Mouse (Mus musculus): ENCODE data around the gene Vamp2. TPM values are rescaled to one million over a fixed set of nuclear protein-coding genes. Genes with fewer than 3 reads are reported as not detected.

The Vamp2 gene
- total and polyA plus RNA-seq, 3 experiments, result 63.4 to 83.0 (median 70.8) TPM

DNA sequence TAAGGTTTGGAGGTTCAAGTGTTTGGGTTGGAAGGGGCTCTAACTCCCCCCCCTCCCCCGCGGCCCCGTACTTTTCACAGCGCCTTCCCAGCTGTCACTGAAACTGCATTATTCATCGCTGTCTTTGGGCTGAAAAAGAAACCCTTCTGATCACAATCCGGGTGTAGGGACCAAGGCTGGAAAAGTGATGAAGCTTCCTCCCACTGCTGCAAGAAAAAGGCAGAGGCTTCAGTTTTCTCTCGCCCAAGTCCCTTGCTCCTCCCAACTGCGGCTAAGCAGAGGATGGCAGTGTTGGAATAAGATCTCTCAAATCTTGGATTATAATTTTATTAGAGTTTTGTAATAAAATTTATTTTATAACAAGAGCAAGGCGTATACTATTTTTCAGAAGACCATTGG is 15.6 kb upstream of the Vamp2 start:
- Histone ChIP-seq H3K79me2 (replicated peaks; ENCODE audit: control insufficient read depth, insufficient read depth, low read length) (no peaks in the 10 kb centered on the region), H3K9ac (ENCODE audit: low read depth, low read length) (peak overlapping the region; percentile 73), H3K36me3 (ENCODE audit: control insufficient read depth, insufficient read depth, low read length) (no peaks in the 10 kb centered on the region), H3K4me3 (peak overlapping the region; percentile 44; the same call in 1 of the 2 replicates), H3K27me3 (ENCODE audit: control insufficient read depth, insufficient read depth, low read length) (no peaks in the 10 kb centered on the region), H3K27ac (peak overlapping the region; percentile 95), H3K4me1 (ENCODE audit: control insufficient read depth, insufficient read depth, low read length) (peaks cover 6% of the 10 kb centered on the region)
- TF ChIP-seq POLR2A (IDR thresholded peaks at IDR 0.05; ENCODE audit: insufficient read depth, low read depth, low read length) (no peak), EP300 (IDR thresholded peaks at IDR 0.05; ENCODE audit: insufficient read depth, low read depth, low read length) (no peak), CTCF (IDR thresholded peaks at IDR 0.05) (no peak)
- intact Hi-C loops (cut with DNase I), result loop anchor here (2.0 kb wide), 1 partner anchor 16 kb away; the partner anchor contains the start of gene Vamp2
- DNase-seq, result no peak
- WGBS, result 12% methylated on average over 9 of the region's 9 CpGs

DNA sequence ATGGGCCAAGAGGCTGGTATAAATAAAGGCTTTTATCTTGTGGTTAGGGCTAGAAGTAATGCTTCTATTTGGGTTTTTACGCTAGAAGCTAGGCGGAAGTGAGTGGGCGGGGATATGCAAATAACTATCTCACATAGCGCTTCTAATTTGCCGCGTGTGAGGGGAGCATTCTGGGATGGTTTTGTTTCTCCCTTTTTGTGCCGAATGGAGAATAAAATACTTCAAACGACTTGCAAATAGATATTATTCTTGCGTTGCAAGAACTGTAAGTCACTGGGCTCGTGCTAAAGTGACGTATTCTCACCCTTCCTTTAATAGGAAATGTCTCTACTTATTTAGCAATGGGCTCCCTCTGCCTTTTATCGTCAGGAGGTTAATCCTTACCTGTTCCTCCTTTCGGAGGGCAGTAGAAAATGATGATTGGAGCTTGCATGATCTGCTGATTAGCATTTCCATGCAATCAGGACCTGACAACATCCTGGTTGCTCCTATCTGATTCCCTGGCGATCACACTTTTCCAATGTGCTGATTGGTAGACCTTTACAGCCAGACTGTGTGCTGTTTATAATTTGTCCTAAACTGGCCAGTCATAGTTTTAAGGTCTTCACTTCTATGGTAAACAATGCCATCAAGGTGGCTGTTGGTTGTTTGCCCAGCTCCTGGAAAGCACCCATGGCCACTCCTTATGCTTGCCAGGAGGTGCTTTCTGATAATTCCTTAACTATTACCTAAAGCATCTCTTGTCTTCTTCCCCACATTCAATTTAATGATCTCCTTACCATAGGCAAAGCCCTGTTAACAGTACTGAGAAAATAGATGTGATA is 15.0 kb upstream of the Vamp2 start:
- H3K27me3 ChIP-seq (ENCODE audit: control insufficient read depth, insufficient read depth, low read length), result no peaks in the 10 kb centered on the region
- H3K9ac ChIP-seq (ENCODE audit: low read depth, low read length), result peak overlapping the region; percentile 90
- no peaks in the 10 kb centered on the region for H3K79me2 ChIP-seq (replicated peaks; ENCODE audit: control insufficient read depth, insufficient read depth, low read length)
- peaks cover 4% of the 10 kb centered on the region for H3K4me1 ChIP-seq (ENCODE audit: control insufficient read depth, insufficient read depth, low read length)
- 2% methylated on average over 14 of the region's 14 CpGs for WGBS
- intact Hi-C loops (cut with DNase I), result loop anchor here (2.0 kb wide), 1 partner anchor 16 kb away; the partner anchor contains the start of gene Vamp2
- H3K27ac ChIP-seq, result peak overlapping the region; percentile 95
- no peaks in the 10 kb centered on the region for H3K36me3 ChIP-seq (ENCODE audit: control insufficient read depth, insufficient read depth, low read length)
- peak overlapping the region; percentile 44 for H3K4me3 ChIP-seq
- TF ChIP-seq CTCF (IDR thresholded peaks at IDR 0.05), result peak; percentile 53
- peak; percentile 97 for TF ChIP-seq POLR2A (IDR thresholded peaks at IDR 0.05; ENCODE audit: insufficient read depth, low read depth, low read length)
- TF ChIP-seq EP300 (IDR thresholded peaks at IDR 0.05; ENCODE audit: insufficient read depth, low read depth, low read length), result no peak
- peak; percentile 74 to 85 for DNase-seq

DNA sequence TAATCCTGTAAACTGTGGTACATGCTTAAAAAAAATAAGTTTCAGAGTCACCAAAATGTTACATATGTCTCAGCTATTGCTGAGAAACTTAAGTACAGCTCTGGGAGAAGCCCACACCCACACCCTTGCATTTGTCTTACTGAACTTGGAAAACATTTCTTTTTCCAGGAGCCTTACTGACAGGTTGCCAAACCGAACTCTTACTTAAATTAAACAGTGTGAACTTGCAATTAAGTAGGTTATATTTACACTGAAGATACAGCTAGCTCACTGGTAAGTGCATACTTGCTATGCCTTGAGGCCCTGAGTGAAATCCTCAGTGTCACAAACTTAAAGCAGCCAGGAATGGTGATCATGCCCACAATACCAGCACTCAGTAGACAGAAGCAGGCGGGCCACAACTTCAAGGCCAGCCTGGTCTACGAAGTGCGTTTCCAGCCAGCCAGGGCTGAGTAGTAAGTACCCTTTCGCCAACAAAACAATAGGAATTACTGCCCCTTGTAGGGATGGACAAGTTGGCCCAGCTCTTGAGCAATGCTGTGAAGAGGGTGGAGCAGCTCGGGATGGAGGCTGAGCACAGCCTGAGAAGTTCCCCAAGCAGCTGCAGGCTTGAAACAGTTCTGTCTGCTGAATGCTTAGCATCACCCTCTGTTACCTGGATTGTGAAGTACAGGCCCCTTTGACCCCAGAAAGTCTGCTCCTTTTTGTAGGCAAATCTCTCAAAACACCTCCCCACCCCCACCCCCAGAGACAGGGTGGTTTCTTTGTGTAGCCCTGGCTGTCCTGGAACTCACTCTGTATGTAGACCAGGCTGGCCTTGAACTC is 14.1 kb upstream of the Vamp2 start:
- Histone ChIP-seq H3K4me3 (no peak overlapping the region; the same call in 1 of the 2 replicates), H3K4me1 (ENCODE audit: control insufficient read depth, insufficient read depth, low read length) (peaks cover 4% of the 10 kb centered on the region), H3K36me3 (ENCODE audit: control insufficient read depth, insufficient read depth, low read length) (no peaks in the 10 kb centered on the region), H3K9ac (ENCODE audit: low read depth, low read length) (0 out of 2 replicates have a peak overlapping the region, but pooled peaks have one; percentile 19), H3K79me2 (replicated peaks; ENCODE audit: control insufficient read depth, insufficient read depth, low read length) (no peaks in the 10 kb centered on the region), H3K27ac (peak overlapping the region; percentile 95), H3K27me3 (ENCODE audit: control insufficient read depth, insufficient read depth, low read length) (no peaks in the 10 kb centered on the region)
- intact Hi-C loops (cut with DNase I), result loop anchor here (2.0 kb wide), 1 partner anchor 15 kb away; the partner anchor contains the start of gene Vamp2
- DNase-seq, result no peak
- 50% methylated on average over 6 of the region's 6 CpGs for WGBS
- TF ChIP-seq POLR2A (IDR thresholded peaks at IDR 0.05; ENCODE audit: insufficient read depth, low read depth, low read length), result no peak
- no peak for TF ChIP-seq EP300 (IDR thresholded peaks at IDR 0.05; ENCODE audit: insufficient read depth, low read depth, low read length)
- TF ChIP-seq CTCF (IDR thresholded peaks at IDR 0.05), result no peak

DNA sequence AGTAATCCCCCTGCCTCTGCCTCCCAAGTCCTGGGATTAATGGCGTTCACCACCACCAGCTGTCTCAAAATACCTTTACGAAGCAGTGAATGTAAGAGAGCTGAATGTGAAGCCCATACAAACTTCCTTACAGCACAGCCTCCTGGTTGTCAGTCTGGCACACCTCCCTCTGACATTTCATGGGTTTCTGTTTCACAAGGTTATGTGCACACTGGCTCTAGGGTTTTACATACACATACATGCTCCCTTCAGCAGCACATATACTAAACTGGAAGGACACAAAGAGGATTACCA is 13.6 kb upstream of the Vamp2 start:
- no peak overlapping the region for H3K9ac ChIP-seq (ENCODE audit: low read depth, low read length)

DNA sequence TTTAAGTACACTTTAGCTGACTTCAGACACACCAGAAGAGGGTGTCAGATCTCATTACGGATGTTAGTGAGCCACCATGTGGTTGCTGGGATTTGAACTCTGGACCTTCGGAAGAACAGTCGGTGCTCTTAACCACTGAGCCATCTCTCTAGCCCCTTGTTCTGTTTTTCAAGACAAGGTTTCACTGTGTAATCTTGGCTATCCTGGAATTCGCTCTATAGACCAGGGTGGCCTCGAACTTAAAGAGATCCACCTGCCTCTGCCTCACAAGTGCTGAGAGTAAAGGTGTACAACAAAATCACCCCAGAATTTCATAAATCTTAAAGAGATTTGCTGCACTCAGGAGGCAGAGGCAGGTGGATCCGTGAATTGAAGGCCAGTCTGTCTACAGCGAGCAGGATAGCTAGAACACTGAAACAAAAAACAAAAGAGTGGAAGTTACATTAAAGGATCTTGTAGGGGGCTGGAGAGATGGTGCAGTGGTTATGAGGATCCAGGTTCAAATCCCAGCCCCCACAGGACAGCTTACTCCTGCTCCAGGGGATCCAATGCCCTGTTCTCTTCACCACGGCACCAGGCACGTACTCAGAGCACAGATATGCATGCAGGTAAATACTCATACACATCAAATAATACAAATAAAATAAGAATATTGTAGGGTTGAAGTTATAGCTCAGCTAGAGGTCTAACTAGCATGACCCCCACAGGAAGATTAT is 12.4 kb upstream of the Vamp2 start:
- intact Hi-C loops (cut with DNase I), result no loop called here
- no peak for TF ChIP-seq CTCF (IDR thresholded peaks at IDR 0.05)
- TF ChIP-seq EP300 (IDR thresholded peaks at IDR 0.05; ENCODE audit: insufficient read depth, low read depth, low read length), result no peak
- TF ChIP-seq POLR2A (IDR thresholded peaks at IDR 0.05; ENCODE audit: insufficient read depth, low read depth, low read length), result no peak
- no peak overlapping the region for H3K27ac ChIP-seq
- peaks cover 3% of the 10 kb centered on the region; the same call in 1 of the 2 replicates for H3K4me1 ChIP-seq (ENCODE audit: control insufficient read depth, insufficient read depth, low read length)
- no peaks in the 10 kb centered on the region for H3K36me3 ChIP-seq (ENCODE audit: control insufficient read depth, insufficient read depth, low read length)
- H3K27me3 ChIP-seq (ENCODE audit: control insufficient read depth, insufficient read depth, low read length), result no peaks in the 10 kb centered on the region
- H3K4me3 ChIP-seq, result no peak overlapping the region
- no peaks in the 10 kb centered on the region for H3K79me2 ChIP-seq (replicated peaks; ENCODE audit: control insufficient read depth, insufficient read depth, low read length)
- H3K9ac ChIP-seq (ENCODE audit: low read depth, low read length), result no peak overlapping the region
- 55% methylated on average over 9 of the region's 9 CpGs for WGBS
- DNase-seq, result no peak

More for the DNA sequence above, 13.6 kb upstream of the Vamp2 start:
- intact Hi-C loops (cut with DNase I), result no loop called here
- Histone ChIP-seq H3K27me3 (ENCODE audit: control insufficient read depth, insufficient read depth, low read length) (no peaks in the 10 kb centered on the region), H3K4me1 (ENCODE audit: control insufficient read depth, insufficient read depth, low read length) (peaks cover 4% of the 10 kb centered on the region), H3K27ac (no peak overlapping the region), H3K79me2 (replicated peaks; ENCODE audit: control insufficient read depth, insufficient read depth, low read length) (no peaks in the 10 kb centered on the region), H3K36me3 (ENCODE audit: control insufficient read depth, insufficient read depth, low read length) (no peaks in the 10 kb centered on the region), H3K4me3 (no peak overlapping the region)
- no peak for TF ChIP-seq POLR2A (IDR thresholded peaks at IDR 0.05; ENCODE audit: insufficient read depth, low read depth, low read length)
- TF ChIP-seq CTCF (IDR thresholded peaks at IDR 0.05), result no peak
- no peak for TF ChIP-seq EP300 (IDR thresholded peaks at IDR 0.05; ENCODE audit: insufficient read depth, low read depth, low read length)
- 65% methylated on average over 2 of the region's 2 CpGs for WGBS
- DNase-seq, result no peak
